Mouse (Mus musculus) small intestine, adult 2 months (tissue): ENCODE measurements around the gene Pttg1. TPM values are rescaled to one million over a fixed set of nuclear protein-coding genes. Genes with fewer than 3 reads are reported as not detected.

Experiments
- H3K27ac ChIP-seq: fragments of 200-500 bp; 2 replicates; pipeline ENCODE4 v1.5.1; 2012; ENCODE audit warnings: low read depth, low read length, control low read depth, inconsistent platforms; ENCODE audit not compliant: insufficient read depth
- H3K27me3 ChIP-seq: fragments of 200-500 bp; 2 replicates; pipeline ENCODE4 v1.6.1; 2012; ENCODE audit warnings: mild to moderate bottlenecking, moderate library complexity, low read length, inconsistent platforms; ENCODE audit not compliant: control insufficient read depth, insufficient read depth
- H3K36me3 ChIP-seq: fragments of 200-500 bp; 2 replicates; pipeline ENCODE4 v1.6.1; 2012; ENCODE audit warnings: mild to moderate bottlenecking, low read length, control low read depth, inconsistent platforms; ENCODE audit not compliant: control insufficient read depth, insufficient read depth
- H3K4me1 ChIP-seq: fragments of 200-500 bp; 2 replicates; pipeline ENCODE4 v1.6.1; 2012; ENCODE audit warnings: low read length, inconsistent platforms, mixed read lengths; ENCODE audit not compliant: control insufficient read depth, insufficient read depth, insufficient read length
- H3K4me3 ChIP-seq: fragments of 200-500 bp; 2 replicates; pipeline ENCODE4 v1.5.1; 2012; ENCODE audit warnings: low read depth, mild to moderate bottlenecking, control low read depth, inconsistent platforms, low read length, moderate library complexity
- CTCF ChIP-seq: fragments of 200-500 bp; IDR thresholded peaks from 2 replicates; pipeline ENCODE4 v1.5.1; 2012; ENCODE audit warnings: low read depth, mild to moderate bottlenecking, control low read depth, inconsistent platforms, low read length, moderate library complexity, mixed read lengths; ENCODE audit not compliant: insufficient replicate concordance, insufficient read length; ENCODE audit errors: extremely low read depth
- POLR2A ChIP-seq: fragments of 200-500 bp; IDR thresholded peaks from 2 replicates; pipeline ENCODE4 v1.6.1; 2012; ENCODE audit warnings: low read depth, mild to moderate bottlenecking, control low read depth, inconsistent platforms, low read length, moderate library complexity
- WGBS: fragments of 180-500 bp; shearing (Covaris S2); methylation state at CpG from one replicate; pipeline ENCODE4 v1.1.7; 2018; 5-methylcytosine and 5-hydroxymethylcytosine counted together
- polyA plus RNA-seq: library from polyadenylated mRNA; depleted of rRNA; stranded (reverse); fragments of >200 nt; gene quantifications from 2 replicates; pipeline ENCODE4 v1.2.3, GENCODE M21; 2012; rRNA removed

The Pttg1 gene
- polyA plus RNA-seq: 6.7 and 7.5 TPM in 2 replicates

- WGBS: 1% methylated on average over 27 of the region's 27 CpGs
- Histone ChIP-seq H3K27me3 (no peaks in the 10 kb centered on the region), H3K4me3 (peak within 1 kb of the TSS; percentile 95), H3K36me3 (peaks cover 5% of the 10 kb centered on the region; the same call in 1 of the 2 replicates), H3K4me1 (peaks cover 6% of the 10 kb centered on the region; the same call in 1 of the 2 replicates), H3K27ac (peak within 1 kb of the TSS; percentile 28)
- TF ChIP-seq CTCF (no peak), POLR2A (peak; percentile 86)
Observed at GRCm38 (mm10) chr11:43425824-43426413, at the start of gene Pttg1. TSS of gene Pttg1 (minus strand) at chr11:43426251.

- Histone ChIP-seq H3K27me3 (no peaks in the 10 kb centered on the region), H3K4me1 (peaks cover 5% of the 10 kb centered on the region), H3K27ac (peak within 1 kb of the TSS; percentile 53), H3K4me3 (peak within 1 kb of the TSS; percentile 66), H3K36me3 (no peaks in the 10 kb centered on the region)
- TF ChIP-seq POLR2A (no peak), CTCF (no peak)
- WGBS: 2% methylated on average over 24 of the region's 24 CpGs
Observed at GRCm38 (mm10) chr11:43474225-43474774, 48.2 kb upstream of the Pttg1 start, which contains the start of gene C1qtnf2. TSS of gene C1qtnf2 (plus strand) at chr11:43474276.

GRCm38 (mm10) chr11:43473635-43474224, 47.7 kb upstream of the Pttg1 start:
- no peaks in the 10 kb centered on the region for H3K36me3 ChIP-seq
- no peaks in the 10 kb centered on the region for H3K27me3 ChIP-seq
- TF ChIP-seq CTCF (no peak), POLR2A (no peak)
- H3K27ac ChIP-seq: no peak overlapping the region
- 37% methylated on average over 15 of the region's 15 CpGs for WGBS
- H3K4me3 ChIP-seq: peak overlapping the region; percentile 66
- H3K4me1 ChIP-seq: peaks cover 5% of the 10 kb centered on the region

DNA sequence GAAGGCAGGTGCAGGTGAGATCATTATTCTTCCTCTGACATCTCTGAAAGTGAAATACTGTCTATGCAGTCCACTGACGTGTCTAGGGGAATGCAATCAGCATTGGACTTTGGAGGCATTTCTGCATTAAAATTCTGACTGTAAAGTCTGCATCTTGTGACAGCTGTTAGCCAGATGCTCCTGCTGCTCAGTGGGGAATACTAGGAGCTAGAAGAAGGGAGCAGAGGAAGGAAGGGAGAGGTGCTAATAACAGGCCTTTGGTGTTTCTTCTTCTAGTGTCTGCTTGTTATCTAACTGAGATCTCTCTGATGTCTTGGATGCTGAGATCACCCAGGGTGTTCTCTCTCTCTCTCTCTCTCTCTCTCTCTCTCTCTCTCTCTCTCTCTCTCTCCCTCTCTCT, 47.1 kb upstream of the Pttg1 start:
- H3K27ac ChIP-seq: no peak overlapping the region
- WGBS: 63% methylated on average over 1 of the region's 1 CpGs
- peaks cover 5% of the 10 kb centered on the region for H3K4me1 ChIP-seq
- no peaks in the 10 kb centered on the region for H3K36me3 ChIP-seq
- H3K4me3 ChIP-seq: no peak overlapping the region
- H3K27me3 ChIP-seq: no peaks in the 10 kb centered on the region
- TF ChIP-seq POLR2A: no peak
- no peak for TF ChIP-seq CTCF

- Histone ChIP-seq H3K4me1 (peaks cover 5% of the 10 kb centered on the region), H3K27ac (no peak overlapping the region; the same call in 1 of the 2 replicates), H3K27me3 (no peaks in the 10 kb centered on the region), H3K36me3 (no peaks in the 10 kb centered on the region), H3K4me3 (no peak overlapping the region)
- TF ChIP-seq POLR2A: no peak
- TF ChIP-seq CTCF: no peak
- WGBS: 69% methylated on average over 6 of the region's 6 CpGs
Observed at GRCm38 (mm10) chr11:43470881-43471820, 45.1 kb upstream of the Pttg1 start.

- peaks cover 5% of the 10 kb centered on the region for H3K4me1 ChIP-seq
- TF ChIP-seq CTCF (no peak), POLR2A (no peak)
- H3K36me3 ChIP-seq: no peaks in the 10 kb centered on the region
- H3K27me3 ChIP-seq: no peaks in the 10 kb centered on the region
- H3K4me3 ChIP-seq: no peak overlapping the region
- 44% methylated on average over 5 of the region's 5 CpGs for WGBS
- H3K27ac ChIP-seq: peak overlapping the region; percentile 39; the same call in 1 of the 2 replicates
Observed at GRCm38 (mm10) chr11:43470118-43470517, 44.1 kb upstream of the Pttg1 start.
